Mouse (Mus musculus): ENCODE data around the gene Lrba. TPM values are rescaled to one million over a fixed set of nuclear protein-coding genes. Genes with fewer than 3 reads are reported as not detected.
A peak's percentile ranks its signal among the peaks of the same experiment; 100 is the strongest.

Gene Lrba
- total RNA-seq, 2 experiments from 2014 or later, result 21.3 TPM

DNA sequence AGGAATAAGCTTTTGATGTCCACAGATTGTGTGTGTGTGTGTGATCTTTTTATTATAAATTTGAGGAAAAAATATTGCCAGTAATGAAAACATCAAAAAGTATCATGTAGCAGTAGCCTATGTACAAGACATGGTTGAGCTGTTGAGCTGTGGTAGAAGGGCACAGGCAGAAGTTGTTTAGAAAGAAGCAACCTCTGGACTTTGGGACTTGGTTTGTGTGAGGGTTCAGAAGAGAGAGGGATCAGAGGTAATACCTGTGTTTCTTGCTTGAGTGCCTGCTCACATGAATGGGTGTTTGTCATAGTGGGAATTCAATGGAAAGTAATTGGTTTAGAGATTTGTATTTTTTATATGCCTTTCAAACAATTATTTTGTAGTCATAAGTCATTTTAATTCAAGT is 276.1 kb downstream of the Lrba start:
- DNase-seq (ENCODE audit: low spot score in 2 of 2), result no peak

DNA sequence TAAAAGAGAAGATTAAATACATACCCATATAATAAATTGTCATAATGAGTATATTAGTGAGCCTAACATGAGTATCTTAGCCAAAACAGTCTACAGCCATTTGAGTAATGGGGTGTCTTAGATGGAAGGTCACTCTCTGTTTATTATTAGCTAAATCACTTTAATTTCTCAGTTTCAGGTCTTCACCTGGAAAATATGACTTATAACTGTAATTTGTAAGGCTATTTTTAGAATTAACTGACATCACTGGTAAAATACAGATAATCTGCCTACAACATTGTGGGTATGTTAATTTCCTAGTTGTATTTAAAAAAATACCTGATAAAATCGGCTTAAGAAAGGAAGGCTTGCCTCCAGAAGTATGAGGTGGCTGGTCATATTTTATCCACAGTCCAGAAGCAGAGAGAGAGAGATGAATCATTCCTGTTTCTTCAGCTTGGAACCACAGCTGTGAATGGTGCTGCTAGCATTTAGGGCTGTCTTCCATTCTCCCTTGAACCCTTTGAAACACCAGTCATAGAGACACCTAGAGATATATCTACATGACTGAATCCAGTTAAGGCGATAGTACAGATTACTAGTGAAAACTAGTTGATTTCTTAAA is 294.1 kb downstream of the Lrba start:
- DNase-seq (ENCODE audit: low spot score in 2 of 2), result no peak

DNA sequence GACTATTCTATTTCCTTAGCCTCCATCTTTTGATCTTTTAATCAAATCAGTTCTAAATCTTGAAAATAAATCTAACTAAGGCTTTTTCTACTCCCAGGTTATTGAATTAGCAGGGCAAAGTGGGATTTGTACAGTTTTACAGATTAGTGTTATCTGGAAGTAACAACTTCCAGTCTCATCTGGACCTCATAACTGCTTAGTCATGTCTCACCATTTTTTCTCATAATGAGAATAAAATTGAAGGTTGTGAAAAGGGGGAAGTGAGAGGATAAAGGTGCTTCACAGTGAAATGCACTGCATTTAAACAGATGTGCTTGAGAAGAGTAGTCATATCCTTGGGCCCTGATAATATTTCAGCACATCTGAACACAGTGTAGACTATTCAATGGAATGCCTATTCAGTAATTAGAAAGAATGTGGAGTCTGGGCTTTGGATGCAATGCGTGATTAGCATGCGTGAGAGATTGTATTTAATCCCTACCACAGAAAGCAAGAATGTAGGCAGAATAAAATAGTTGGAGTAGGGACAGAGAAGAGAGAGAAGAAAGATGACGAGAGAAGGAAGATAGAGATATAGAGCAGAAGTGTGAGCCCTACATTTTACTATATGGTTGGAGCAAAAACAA is 298.5 kb downstream of the Lrba start:
- DNase-seq (ENCODE audit: low spot score in 2 of 2), result no peak

DNA sequence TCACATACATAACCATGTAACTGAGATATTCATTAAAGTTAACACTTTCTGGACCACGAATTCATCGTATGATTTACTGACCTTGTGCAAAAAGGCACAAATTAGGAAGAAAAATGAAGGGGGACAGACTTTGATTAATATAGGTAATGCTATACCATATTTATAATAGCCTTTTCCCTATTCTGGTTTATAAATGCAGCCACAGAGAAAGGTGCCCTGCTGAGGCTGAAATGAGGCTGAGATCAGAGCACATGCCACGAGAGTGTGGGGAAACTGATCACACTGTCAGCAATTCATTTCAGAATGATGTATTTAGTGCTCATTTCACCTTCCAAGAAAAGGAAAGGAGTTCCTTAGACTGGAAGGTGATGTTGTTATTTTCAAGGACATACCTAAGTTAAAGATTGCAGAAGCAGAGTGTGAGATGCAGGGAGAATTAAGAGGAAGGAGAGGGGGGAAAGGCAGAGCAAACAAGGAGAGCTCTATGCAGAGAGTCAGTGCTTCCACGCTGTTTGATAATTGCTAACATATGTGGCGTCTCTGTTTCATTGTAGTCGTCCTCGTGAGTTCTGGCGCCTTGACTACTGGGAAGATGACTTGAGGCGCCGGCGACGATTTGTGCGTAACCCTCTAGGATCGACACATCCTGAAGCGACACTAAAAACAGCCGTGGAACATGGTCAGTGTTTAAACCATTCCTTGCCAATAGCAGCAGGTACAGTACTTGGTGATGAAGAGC is 307.2 kb downstream of the Lrba start:
- DNase-seq (ENCODE audit: low spot score in 2 of 2), result no peak

DNA sequence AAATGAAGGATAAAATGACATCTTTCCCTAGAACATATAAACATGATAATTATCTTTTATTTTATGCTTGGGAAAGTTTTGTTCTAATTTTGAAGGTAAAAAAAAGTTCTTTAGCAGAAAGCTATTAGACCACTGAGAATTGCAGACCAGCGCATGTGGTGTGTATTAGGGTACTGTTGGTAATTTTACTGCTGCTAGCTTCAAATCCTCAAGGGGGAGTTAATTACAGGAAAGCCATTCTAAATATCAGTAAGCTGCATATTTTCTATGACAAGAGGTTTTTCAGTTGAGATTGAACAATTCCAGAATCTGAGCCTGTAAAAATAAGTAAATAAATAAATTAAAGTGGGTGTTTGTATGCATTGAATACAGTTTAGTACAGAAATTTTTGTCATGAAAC is 312.3 kb downstream of the Lrba start:
- no peak for DNase-seq (ENCODE audit: low spot score in 2 of 2)

DNA sequence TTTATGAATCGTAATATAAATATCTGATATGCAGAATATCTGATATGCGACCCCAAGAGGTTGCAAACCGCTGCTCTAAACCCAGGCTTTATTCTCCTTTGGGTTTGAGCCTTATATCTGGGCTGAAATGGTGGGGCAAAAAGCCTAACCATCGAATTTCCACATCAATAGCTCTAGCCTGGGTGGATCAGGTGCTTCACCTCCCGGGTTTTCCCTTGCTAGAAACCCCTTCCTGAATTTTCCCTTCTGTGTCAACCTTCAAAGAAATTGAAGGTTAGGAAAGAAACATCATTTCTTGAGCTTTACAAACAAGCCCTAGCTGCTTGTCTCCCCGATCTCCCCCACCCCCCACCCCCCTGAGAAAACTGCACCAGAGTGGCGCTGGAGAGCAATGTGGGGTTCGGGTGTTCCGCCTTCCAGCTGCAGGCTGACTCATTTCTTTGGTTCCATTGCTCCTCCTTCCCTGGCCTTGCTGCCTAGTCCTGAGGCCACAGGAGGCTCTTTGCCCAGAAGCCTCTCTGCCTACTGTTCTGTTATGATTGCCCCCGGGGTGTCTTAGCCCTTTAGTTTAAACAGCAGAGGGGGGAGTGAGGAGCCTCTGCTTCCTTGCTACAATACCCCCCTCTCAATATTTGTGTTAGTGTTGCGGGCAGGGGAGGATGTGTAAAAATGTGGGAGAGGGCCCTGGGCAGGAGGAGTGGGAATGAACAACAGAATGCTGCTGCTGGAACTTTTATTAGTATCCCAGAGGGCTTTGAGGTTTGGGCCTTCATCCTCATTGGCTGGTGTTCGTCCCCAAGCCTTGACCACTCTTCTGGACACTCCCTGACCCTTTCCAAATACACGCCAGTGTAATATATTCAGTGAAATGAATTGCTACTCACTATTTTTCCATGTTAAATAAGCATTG is 314.4 kb downstream of the Lrba start:
- no peak for DNase-seq (ENCODE audit: low spot score in 2 of 2)

DNA sequence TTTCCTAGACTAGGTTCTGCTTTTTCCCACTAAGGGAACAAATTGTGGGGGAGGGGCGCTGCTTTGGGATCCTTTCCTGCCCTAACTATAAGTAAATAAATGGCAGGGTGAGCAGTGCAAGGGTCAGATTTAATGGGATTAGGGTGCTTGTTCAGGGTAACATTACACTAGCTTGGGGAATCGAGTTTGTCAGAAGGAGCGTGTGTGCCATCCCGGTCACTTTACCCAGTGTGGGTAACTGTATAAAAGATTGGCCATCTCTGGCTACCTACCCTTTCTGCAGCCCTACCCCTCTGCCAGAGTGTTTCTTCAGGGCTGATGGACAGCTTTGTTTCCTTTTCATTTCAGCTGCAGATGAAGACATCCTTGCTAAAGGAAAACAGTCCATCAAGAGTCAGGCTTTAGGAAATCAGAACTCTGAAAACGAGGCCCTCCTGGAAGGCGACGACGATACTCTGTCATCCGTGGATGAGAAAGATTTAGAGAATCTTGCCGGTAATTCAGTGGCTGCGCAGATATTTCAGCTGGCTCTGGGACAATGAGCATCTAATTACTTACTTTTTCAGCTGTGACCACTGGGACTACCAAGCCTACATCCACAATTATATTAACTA is 315.2 kb downstream of the Lrba start:
- no peak for DNase-seq (ENCODE audit: low spot score in 2 of 2)

DNA sequence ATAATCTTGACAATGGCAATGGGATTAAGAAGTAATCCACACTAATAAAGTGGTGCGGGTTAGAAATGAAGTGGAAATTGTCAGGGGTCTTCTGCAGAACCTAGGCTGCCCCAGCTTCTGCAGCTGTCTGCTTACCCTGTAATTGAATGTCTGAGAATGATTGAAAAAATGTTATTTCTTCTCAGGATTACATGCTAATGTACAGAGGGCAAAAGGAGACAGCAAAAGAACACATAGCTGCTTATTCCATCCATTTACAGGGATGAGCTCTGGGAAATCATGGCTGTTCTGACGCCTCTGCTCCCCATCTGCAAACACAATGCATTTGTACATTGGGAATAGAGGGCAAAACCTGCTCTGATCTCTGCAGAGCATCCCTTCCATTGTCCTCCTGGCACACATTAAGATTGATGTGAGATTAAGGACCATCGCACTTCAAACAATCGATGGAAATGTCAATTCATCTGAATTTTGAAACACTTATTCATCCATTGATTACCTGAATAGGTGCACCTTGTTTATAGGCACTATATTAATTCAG is 316.7 kb downstream of the Lrba start:
- DNase-seq (ENCODE audit: low spot score in 2 of 2), result no peak

DNA sequence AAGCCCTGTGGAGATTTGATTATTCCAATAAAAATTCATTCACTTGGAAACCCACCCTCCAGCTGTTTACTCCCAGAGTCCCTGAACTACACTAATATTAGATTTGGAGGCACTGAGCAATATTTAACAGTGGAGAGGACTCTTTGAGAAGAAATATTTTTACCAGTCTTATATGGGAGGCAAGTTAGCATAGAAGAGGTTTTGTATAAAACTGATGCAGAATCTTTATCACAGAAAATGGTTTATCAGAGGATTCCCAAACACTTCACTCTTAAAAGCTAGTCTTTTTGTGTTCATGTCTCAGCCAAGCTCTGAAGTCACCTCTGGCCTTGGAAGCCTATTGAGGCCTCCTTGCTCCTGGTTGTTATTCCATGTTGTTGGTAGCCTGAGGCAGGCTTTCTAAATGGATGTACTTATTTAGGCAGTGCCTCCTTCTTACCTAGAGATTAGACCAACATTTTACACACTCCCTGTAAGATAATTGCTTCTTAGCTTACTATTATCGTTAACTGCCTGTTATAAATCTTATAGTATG is 317.4 kb downstream of the Lrba start:
- no peak for DNase-seq (ENCODE audit: low spot score in 2 of 2)

DNA sequence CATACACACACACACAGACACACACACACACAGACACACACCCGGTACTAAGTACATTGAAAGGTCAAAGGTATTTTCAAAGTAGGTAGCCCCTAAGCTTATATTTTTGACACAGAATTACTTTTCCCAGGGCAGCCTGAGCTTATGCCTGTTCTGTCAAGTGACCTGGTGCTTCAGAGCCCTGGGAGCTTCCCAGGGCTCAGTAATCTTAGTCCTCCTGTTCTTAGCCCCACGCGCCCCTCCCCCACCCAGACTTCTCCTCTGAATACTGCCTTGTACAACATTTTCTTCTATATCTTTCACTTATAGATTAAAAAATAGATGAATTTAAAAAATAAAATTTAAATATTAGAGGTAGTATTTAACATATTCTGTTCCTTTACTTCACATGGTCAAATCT is 320.3 kb downstream of the Lrba start:
- DNase-seq (ENCODE audit: low spot score in 2 of 2), result no peak

DNA sequence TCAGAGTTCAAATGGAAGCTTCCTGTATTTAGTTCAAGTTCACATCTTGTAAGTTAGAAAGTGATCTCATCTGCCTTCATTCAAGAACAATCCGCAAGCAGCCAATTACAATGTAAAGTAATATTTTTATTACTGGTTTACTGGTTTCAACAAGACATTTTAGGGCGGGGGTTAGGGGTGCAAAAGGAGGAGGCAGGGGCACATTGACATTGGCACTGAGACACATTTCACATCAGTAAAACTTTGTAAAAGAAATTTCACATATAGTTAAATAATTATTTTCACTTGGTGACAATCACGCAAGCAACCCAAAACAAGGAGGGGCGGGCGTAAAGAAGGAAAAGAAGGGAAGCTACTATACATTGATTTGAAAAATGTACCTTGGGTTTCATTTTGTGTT is 321.5 kb downstream of the Lrba start:
- peak in 1 of 2 experiments; percentile 16 for DNase-seq (ENCODE audit: low spot score in 2 of 2)

DNA sequence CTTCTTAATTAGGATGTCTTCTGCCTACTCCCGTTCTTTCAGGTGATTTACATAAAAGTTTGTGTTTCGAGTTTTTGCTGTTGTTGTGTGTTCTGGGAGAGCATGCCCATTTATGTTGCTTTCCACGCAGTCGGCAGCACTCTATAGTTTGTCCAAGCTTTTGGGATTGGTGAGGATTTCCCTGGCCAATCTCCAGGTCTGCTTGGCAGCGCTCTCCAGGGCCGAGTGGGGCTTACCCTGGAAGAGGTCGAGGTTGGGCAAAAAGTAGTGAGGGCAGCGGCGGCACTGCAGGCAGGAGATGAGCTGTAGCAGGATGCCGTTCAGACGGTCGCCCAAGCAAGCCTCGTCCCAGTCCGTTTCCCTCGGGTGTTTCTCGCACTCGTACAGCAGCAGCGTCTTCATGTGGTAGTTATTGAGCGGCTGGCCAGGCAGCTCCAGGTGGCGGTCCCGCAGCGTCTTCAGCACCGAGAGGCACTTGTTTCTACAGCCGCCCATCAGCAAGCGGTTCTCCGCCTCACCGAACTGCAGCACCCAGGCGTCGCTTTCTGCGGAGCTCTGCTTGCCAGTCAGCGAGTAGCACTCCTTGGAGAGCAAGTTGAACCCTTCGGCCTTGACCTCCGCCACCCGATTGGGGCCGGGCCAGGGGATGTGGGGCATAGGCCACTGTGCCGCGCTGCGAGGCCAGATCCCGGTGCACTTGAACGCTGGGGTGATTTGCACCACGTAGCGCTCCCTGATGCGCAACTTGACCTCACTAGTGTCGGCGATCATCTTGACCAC is 322.2 kb downstream of the Lrba start:
- DNase-seq (ENCODE audit: low spot score in 2 of 2), result peak; percentile 39 to 41

DNA sequence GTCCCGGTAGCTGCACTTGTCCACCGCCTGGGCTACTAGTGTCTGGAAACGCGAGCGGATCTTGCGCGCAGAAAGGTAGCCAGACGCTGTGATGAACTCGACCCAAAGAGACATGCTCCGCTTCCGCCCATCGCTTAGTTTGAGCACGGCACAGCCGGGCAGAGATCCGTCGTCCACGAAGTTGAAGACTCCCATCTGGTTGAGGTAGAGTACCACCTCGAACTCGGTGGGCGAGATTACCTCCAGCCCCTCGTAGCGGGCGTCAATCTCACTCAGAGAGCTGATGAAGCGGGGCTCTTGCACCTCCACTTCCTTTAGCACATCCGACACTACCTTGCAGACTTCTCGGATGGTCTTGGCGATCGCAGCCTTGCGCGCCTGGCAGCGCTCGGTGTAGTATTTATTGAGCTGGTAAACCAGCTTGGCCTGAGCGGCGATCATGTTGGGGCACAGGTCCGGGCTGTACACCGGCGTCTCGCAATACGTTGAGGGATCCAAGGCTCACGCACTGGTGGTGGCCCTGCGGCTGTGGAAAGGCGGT is 322.8 kb downstream of the Lrba start:
- peak in 1 of 2 experiments; percentile 15 for DNase-seq (ENCODE audit: low spot score in 2 of 2)

DNA sequence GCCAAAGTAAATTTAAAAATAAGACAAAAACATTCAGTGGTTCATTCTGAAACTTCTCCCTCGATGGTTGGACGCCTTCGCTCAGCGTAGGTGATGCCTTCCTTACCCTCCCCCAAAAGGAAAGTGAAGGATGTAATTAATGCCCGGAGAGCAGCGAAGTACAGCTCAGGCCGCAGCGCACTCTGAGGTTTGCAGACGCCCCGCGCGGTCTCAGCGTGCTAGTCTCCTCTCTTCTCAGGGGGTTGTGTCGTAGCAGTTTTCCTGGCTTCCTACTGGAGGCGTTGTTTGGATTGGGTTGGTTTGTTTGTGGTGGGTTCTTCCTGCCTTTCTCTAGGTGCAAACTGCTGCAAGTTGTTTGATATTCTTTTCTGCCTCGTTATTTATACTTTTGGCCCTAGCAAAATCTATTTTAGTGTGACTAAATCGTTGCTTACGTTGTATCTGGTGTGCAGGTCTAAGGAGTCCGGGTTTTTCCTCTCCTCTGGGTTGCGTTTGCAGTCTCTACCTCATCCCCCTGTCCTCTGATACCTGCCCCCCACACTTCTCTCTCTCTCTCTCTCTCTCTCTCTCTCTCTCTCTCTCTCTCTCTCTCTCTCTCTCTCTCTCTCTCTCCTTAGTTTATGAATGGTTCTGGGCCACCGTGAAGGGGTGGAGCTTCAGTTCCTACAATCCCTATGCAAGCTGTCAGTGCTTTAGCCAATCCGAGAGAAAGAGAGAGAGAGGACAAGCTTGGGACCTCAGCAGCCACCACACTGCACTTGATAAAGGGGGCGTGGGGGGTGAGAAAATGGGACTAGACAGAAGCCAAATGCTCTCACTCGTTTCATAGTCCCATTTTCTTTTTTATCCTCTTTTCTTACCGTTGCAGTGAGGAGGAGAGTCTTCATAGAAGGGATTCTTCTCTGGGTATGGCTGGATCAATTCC is 323.9 kb downstream of the Lrba start, which contains the start of gene Mab21l2:
TSS of gene Mab21l2 (minus strand) at position 539 of the 925 bp plus-strand sequence.
- DNase-seq (ENCODE audit: low spot score in 2 of 2), result no peak

DNA sequence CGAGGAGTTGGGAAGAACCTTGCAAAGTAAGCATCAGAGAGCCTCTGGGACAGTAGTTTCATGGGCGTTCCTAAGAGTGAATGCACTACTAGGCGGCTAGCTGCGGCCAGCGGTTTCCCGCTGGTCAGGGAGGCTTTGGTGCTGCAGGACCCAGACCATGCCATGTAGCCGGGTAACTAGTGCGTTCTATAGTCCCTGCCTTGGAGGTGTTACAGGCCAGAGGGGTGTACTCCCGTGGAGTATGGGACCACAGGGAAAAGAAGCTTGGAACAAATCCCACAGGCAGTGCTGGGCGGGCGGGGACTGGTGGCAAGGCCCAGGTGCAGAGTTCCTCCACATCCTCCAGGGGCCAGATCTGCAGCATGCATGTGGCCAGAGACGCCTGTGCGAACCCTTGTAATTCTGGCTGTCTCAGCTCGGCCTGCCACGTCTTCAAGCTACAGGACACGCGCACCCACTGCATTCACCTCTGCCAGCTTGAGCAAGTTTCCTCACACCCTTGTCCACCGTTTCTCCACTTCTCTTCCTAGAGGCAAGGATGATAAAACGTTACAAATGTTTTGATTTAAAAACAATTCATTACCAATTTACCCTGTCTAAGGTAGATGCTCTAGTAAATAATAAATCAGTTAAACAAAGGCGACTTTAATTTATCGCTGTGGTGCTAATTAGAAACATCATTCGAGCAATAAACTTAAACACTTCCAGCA is 326.0 kb downstream of the Lrba start:
- no peak for DNase-seq (ENCODE audit: low spot score in 2 of 2)

DNA sequence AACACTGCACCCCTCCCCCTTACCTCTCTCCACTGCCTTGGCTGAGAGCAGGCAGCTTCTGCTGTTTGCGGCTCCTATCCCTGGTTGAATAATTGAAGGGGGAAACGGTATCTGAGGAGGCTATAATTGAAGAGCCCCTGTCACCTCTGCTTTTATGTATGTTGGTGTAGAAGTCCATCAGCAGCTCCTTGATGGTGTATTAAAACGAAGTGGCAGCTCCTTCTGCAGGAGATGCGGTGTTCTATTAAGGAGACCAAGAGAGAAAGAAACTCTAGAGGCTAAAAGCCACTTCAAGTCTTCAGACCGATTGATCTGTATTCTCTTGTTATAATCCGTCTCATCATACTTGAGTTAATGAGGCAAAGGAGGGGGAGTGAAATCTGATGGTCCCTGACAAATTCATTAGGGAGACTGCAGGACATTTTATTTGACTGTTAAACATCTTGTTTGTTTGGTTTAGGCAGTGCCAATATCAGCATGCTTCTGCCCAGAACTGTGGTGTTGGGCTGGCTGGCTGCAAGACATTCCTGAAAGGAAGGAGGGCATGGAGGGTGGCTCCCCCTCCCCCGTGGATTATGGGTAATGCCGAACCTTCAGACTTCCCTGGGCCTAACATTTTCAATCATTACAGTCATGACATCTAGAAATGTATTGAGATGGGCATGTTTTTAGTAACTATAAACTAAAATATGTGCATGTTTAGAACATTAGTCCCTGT is 326.7 kb downstream of the Lrba start:
- DNase-seq (ENCODE audit: low spot score in 2 of 2), result no peak

DNA sequence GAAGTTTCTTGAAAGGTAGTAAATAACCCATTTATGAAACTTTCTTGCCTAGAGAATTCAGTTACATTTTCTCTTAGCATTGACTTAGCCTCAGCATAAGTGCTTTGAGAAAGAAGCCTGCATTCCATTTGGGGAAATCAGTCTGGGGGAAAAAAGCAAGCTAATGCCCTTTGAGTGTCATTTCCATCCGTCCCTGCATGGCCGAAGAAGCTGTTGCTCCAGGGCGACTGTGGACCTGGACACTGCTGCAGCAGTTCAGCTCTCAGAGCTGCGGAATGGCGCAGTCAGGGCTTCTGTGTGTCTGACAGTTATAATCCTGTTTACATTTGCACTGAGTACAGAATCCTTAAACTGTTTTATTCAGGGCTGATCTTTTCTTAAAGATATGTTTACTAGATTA is 327.7 kb downstream of the Lrba start:
- DNase-seq (ENCODE audit: low spot score in 2 of 2), result no peak
